Mouse (Mus musculus): ENCODE results near the gene Apol8. TPM values are rescaled to one million over a fixed set of nuclear protein-coding genes. Genes with fewer than 3 reads are reported as not detected.
"Not testable (repeated sequence)": the region's sequence is repeated elsewhere in the genome, so short reads cannot be mapped to it uniquely, and the experiment has no call there.

The Apol8 gene
- polyA plus RNA-seq, 1 experiment from 2014 or later: not detected

GRCm38 (mm10) chr15:77731605-77732004, 25.2 kb downstream of the Apol8 start:
- H3K9ac ChIP-seq (ENCODE audit: low read depth, low read length): no peak overlapping the region
- H3K27me3 ChIP-seq (ENCODE audit: control insufficient read depth, insufficient read depth, low read length): no peaks in the 10 kb centered on the region
- H3K36me3 ChIP-seq (ENCODE audit: control insufficient read depth, insufficient read depth, low read length): no peaks in the 10 kb centered on the region
- no peaks in the 10 kb centered on the region for H3K4me1 ChIP-seq (ENCODE audit: control insufficient read depth, insufficient read depth, low read length)
- H3K4me3 ChIP-seq (ENCODE audit: low read length): no peak overlapping the region
- no peak overlapping the region for H3K4me2 ChIP-seq (replicated peaks; ENCODE audit: low read depth, low read length)
- H3K27ac ChIP-seq (ENCODE audit: low read depth, low read length): no peak overlapping the region
- no peaks in the 10 kb centered on the region for H3K9me3 ChIP-seq (ENCODE audit: control insufficient read depth, low read length)
- ATAC-seq (ENCODE audit: low FRiP score, low TSS enrichment): no peak
- 84% methylated on average over 5 of the region's 5 CpGs for WGBS

GRCm38 (mm10) chr15:77728739-77729138, 28.1 kb downstream of the Apol8 start, which contains the start of gene Apol9b:
TSS of gene Apol9b (plus strand) at chr15:77729039.
- H3K9me3 ChIP-seq (ENCODE audit: control insufficient read depth, low read length): not testable (repeated sequence)

GRCm38 (mm10) chr15:77727745-77728144, 29.1 kb downstream of the Apol8 start:
- not testable (repeated sequence) for H3K36me3 ChIP-seq (ENCODE audit: control insufficient read depth, insufficient read depth, low read length); H3K9ac ChIP-seq (ENCODE audit: low read depth, low read length); H3K27ac ChIP-seq (ENCODE audit: low read depth, low read length); H3K4me2 ChIP-seq (replicated peaks; ENCODE audit: low read depth, low read length); H3K9me3 ChIP-seq (ENCODE audit: control insufficient read depth, low read length); H3K27me3 ChIP-seq (ENCODE audit: control insufficient read depth, insufficient read depth, low read length); H3K4me3 ChIP-seq (ENCODE audit: low read length); ATAC-seq (ENCODE audit: low FRiP score, low TSS enrichment); H3K4me1 ChIP-seq (ENCODE audit: control insufficient read depth, insufficient read depth, low read length)
- WGBS: 89% methylated on average over 3 of the region's 3 CpGs

More at GRCm38 (mm10) chr15:77728739-77729138, 28.1 kb downstream of the Apol8 start, which contains the start of gene Apol9b:
- not testable (repeated sequence) for H3K4me2 ChIP-seq (replicated peaks; ENCODE audit: low read depth, low read length); H3K4me3 ChIP-seq (ENCODE audit: low read length); H3K36me3 ChIP-seq (ENCODE audit: control insufficient read depth, insufficient read depth, low read length); H3K9ac ChIP-seq (ENCODE audit: low read depth, low read length); H3K27ac ChIP-seq (ENCODE audit: low read depth, low read length); ATAC-seq (ENCODE audit: low FRiP score, low TSS enrichment); H3K27me3 ChIP-seq (ENCODE audit: control insufficient read depth, insufficient read depth, low read length); H3K4me1 ChIP-seq (ENCODE audit: control insufficient read depth, insufficient read depth, low read length)
- 80% methylated on average over 1 of the region's 4 CpGs for WGBS

- whole genome bisulfite sequencing: 8% methylated on average over 3 of the region's 3 CpGs
- ATAC-seq (ENCODE audit: low FRiP score, low TSS enrichment): peak; percentile 50; the same call in 1 of the 2 replicates
- H3K9me3 ChIP-seq (ENCODE audit: control insufficient read depth, low read length); H3K36me3 ChIP-seq (ENCODE audit: control insufficient read depth, insufficient read depth, low read length); H3K4me2 ChIP-seq (replicated peaks; ENCODE audit: low read depth, low read length); H3K4me3 ChIP-seq (ENCODE audit: low read length); H3K27me3 ChIP-seq (ENCODE audit: control insufficient read depth, insufficient read depth, low read length); H3K4me1 ChIP-seq (ENCODE audit: control insufficient read depth, insufficient read depth, low read length); H3K27ac ChIP-seq (ENCODE audit: low read depth, low read length); H3K9ac ChIP-seq (ENCODE audit: low read depth, low read length): not testable (repeated sequence)
Observed at GRCm38 (mm10) chr15:77727139-77727538, 29.7 kb downstream of the Apol8 start.

GRCm38 (mm10) chr15:77725393-77726020, 31.3 kb downstream of the Apol8 start:
- H3K36me3 ChIP-seq (ENCODE audit: control insufficient read depth, insufficient read depth, low read length); ATAC-seq (ENCODE audit: low FRiP score, low TSS enrichment); H3K4me2 ChIP-seq (replicated peaks; ENCODE audit: low read depth, low read length); H3K27me3 ChIP-seq (ENCODE audit: control insufficient read depth, insufficient read depth, low read length); H3K4me1 ChIP-seq (ENCODE audit: control insufficient read depth, insufficient read depth, low read length); H3K27ac ChIP-seq (ENCODE audit: low read depth, low read length); H3K9me3 ChIP-seq (ENCODE audit: control insufficient read depth, low read length); H3K4me3 ChIP-seq (ENCODE audit: low read length); H3K9ac ChIP-seq (ENCODE audit: low read depth, low read length): not testable (repeated sequence)
- WGBS: 81% methylated on average over 5 of the region's 6 CpGs

- not testable (repeated sequence) for ATAC-seq (ENCODE audit: low FRiP score, low TSS enrichment); H3K27ac ChIP-seq (ENCODE audit: low read depth, low read length); H3K4me2 ChIP-seq (replicated peaks; ENCODE audit: low read depth, low read length); H3K4me1 ChIP-seq (ENCODE audit: control insufficient read depth, insufficient read depth, low read length); H3K36me3 ChIP-seq (ENCODE audit: control insufficient read depth, insufficient read depth, low read length); H3K27me3 ChIP-seq (ENCODE audit: control insufficient read depth, insufficient read depth, low read length); H3K9ac ChIP-seq (ENCODE audit: low read depth, low read length); H3K9me3 ChIP-seq (ENCODE audit: control insufficient read depth, low read length); H3K4me3 ChIP-seq (ENCODE audit: low read length)
- 18% methylated on average over 2 of the region's 10 CpGs for WGBS
Observed at GRCm38 (mm10) chr15:77724208-77724911, 32.4 kb downstream of the Apol8 start.

- ATAC-seq (ENCODE audit: low FRiP score, low TSS enrichment); H3K9me3 ChIP-seq (ENCODE audit: control insufficient read depth, low read length); H3K27me3 ChIP-seq (ENCODE audit: control insufficient read depth, insufficient read depth, low read length); H3K9ac ChIP-seq (ENCODE audit: low read depth, low read length); H3K27ac ChIP-seq (ENCODE audit: low read depth, low read length); H3K36me3 ChIP-seq (ENCODE audit: control insufficient read depth, insufficient read depth, low read length); H3K4me3 ChIP-seq (ENCODE audit: low read length); H3K4me1 ChIP-seq (ENCODE audit: control insufficient read depth, insufficient read depth, low read length); H3K4me2 ChIP-seq (replicated peaks; ENCODE audit: low read depth, low read length): not testable (repeated sequence)
- no CpG with 5 or more reads among the region's 3 CpGs for WGBS
Observed at GRCm38 (mm10) chr15:77721509-77721908, 35.3 kb downstream of the Apol8 start.

GRCm38 (mm10) chr15:77718240-77718639, 38.6 kb downstream of the Apol8 start:
- H3K36me3 ChIP-seq (ENCODE audit: control insufficient read depth, insufficient read depth, low read length); H3K4me3 ChIP-seq (ENCODE audit: low read length): not testable (repeated sequence)

GRCm38 (mm10) chr15:77708936-77709335, 47.9 kb downstream of the Apol8 start:
- H3K4me3 ChIP-seq (ENCODE audit: low read length); H3K27ac ChIP-seq (ENCODE audit: low read depth, low read length); H3K36me3 ChIP-seq (ENCODE audit: control insufficient read depth, insufficient read depth, low read length); ATAC-seq (ENCODE audit: low FRiP score, low TSS enrichment); H3K9ac ChIP-seq (ENCODE audit: low read depth, low read length); H3K9me3 ChIP-seq (ENCODE audit: control insufficient read depth, low read length); H3K4me1 ChIP-seq (ENCODE audit: control insufficient read depth, insufficient read depth, low read length); H3K4me2 ChIP-seq (replicated peaks; ENCODE audit: low read depth, low read length); H3K27me3 ChIP-seq (ENCODE audit: control insufficient read depth, insufficient read depth, low read length): not testable (repeated sequence)
- WGBS: no CpG with 5 or more reads among the region's 1 CpGs

More at GRCm38 (mm10) chr15:77718240-77718639, 38.6 kb downstream of the Apol8 start:
- H3K27ac ChIP-seq (ENCODE audit: low read depth, low read length); H3K9ac ChIP-seq (ENCODE audit: low read depth, low read length); H3K4me1 ChIP-seq (ENCODE audit: control insufficient read depth, insufficient read depth, low read length); ATAC-seq (ENCODE audit: low FRiP score, low TSS enrichment); H3K9me3 ChIP-seq (ENCODE audit: control insufficient read depth, low read length); H3K27me3 ChIP-seq (ENCODE audit: control insufficient read depth, insufficient read depth, low read length); H3K4me2 ChIP-seq (replicated peaks; ENCODE audit: low read depth, low read length): not testable (repeated sequence)
- WGBS: 63% methylated on average over 2 of the region's 6 CpGs

Measured in kidney, embryonic 14.5 days (tissue).